Mouse (Mus musculus) heart, postnatal 10 days (tissue): Measurements from ENCODE around the gene Zfp800. TPM values are rescaled to one million over a fixed set of nuclear protein-coding genes. Genes with fewer than 3 reads are reported as not detected.

Source experiments
- DNase-seq, 2 experiments: peaks; one replicate each; pipeline ENCODE4 v3.0.0; 2021
- intact Hi-C: fragments of 180-260 bp; cut with DNase I; formaldehyde crosslinking; loops from one replicate; pipeline ENCODE4 v1.15.1; 2025
- total RNA-seq, 2 experiments: library from RNA; stranded (reverse); gene quantifications; 2 replicates each; pipeline ENCODE4 v1.2.3; 2021

Gene Zfp800
- total RNA-seq, 2 experiments from 2014 or later, result 12.2 TPM

GRCm38 (mm10) chr6:28232618-28233361 lies 165.0 kb downstream of the Zfp800 start:
- no peak for DNase-seq
- intact Hi-C loops, result no loop called here

DNA sequence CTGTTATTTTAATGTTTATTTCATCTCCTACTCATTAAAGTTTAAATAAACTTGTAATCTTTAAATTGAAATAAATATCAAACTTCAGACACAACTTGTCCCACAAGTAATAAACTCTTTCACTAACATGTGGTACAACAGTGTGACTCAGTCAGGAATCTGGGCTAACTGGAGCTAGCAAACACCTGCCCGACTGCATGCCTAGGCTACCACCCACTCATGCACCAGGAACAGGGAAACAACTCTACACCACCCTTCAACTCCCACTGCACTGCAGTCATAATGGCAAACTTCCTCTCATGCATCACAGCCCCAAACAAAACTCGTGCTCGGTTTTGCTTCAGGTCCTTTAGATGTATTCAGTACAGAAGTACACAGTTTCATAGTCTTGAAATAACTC lies 169.7 kb downstream of the Zfp800 start:
- intact Hi-C loops, result no loop called here
- no peak for DNase-seq

GRCm38 (mm10) chr6:28221017-28221416 lies 176.8 kb downstream of the Zfp800 start:
- DNase-seq, result no peak
- intact Hi-C loops, result no loop called here

DNA sequence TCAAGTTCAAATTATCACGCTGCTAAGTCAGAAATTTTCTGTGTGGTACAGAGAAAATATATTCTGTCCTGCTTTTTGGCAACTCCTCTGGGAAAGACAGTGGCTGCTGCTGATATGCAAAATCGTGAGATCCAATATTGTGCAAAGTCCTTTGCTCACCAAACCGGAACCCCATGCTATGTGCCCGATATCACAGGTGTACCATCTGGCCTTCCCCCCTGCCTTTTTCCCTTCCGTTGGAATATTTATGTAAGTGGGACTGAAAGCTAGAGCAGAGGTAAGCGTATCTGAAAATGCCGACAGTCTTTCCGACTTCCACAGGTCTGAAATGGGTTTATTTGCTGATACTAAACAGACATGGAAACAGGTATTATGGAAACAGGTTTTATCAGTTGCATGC lies 179.4 kb downstream of the Zfp800 start:
- intact Hi-C loops, result loop anchor here (5.0 kb wide), 1 partner anchor 561 kb away; no protein-coding TSS in a partner anchor
- DNase-seq, result no peak

GRCm38 (mm10) chr6:28215268-28215954 lies 182.4 kb downstream of the Zfp800 start:
- intact Hi-C loops, result loop anchor here (5.0 kb wide), 1 partner anchor 558 kb away; no protein-coding TSS in a partner anchor

GRCm38 (mm10) chr6:28214658-28215267 lies 183.0 kb downstream of the Zfp800 start:
- intact Hi-C loops, result loop anchor here (5.0 kb wide), 1 partner anchor 557 kb away; no protein-coding TSS in a partner anchor

More at GRCm38 (mm10) chr6:28215268-28215954, 182.4 kb downstream of the Zfp800 start:
- peak; percentile 67 to 72 for DNase-seq

GRCm38 (mm10) chr6:28203454-28203853 lies 194.4 kb downstream of the Zfp800 start:
- intact Hi-C loops, result no loop called here
- no peak for DNase-seq

More at GRCm38 (mm10) chr6:28214658-28215267, 183.0 kb downstream of the Zfp800 start:
- DNase-seq, result no peak

DNA sequence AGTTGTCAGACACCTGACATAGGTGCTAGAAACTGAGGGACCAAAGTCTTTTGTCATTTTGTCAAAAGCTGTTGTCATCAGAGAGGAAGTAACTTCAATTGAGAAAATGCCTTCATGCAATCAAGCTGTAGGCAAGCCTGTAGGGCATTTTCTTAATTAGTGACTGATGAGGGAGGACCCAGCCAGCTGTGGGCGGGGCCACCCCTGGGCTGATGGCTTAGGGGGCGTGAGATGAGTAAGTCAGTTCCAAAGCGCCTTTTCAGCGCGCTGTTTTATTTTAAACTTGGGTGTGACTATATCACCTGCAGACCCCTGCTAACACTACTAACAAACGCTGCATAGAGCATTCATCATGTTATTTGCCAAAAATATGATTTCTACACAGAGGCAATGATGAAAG lies 195.0 kb downstream of the Zfp800 start:
- no peak for DNase-seq
- intact Hi-C loops, result no loop called here

DNA sequence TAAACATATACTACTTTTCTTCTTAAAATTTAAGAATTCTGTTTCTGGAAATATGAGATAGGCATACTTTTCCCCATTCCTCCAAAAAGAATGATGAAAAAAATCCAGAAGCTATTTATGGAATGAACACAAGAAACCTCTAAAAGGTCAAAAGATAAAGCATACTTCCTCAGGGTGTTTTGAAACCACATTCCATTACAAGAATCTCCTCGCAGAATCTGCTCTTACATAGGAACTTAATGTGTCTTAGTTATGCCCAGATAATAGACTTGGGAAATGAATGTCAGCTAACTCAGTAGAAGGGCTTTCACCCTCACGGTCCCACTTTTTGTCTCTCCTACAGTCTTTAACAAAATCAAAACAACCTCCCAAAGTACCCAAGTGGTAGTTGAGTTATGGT lies 203.9 kb downstream of the Zfp800 start:
- no peak for DNase-seq
- intact Hi-C loops, result no loop called here

DNA sequence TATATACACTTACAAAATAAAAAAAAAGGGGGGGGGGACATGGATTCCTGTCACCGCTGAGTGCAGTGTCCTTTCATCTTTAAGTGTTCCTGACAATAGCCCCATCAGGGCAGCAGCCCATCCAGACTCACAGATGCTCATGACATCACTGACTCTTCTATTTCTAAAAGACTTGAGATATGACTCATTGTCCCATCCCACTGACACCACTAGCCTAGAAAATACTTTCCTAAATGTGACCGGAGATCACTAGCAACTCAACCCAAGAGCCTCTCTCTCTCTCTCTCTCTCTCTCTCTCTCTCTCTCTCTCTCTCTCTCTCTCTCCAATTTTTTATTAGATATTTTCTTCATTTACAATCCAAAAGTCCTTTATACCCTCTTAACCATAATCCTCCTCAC lies 205.9 kb downstream of the Zfp800 start:
- intact Hi-C loops, result no loop called here
- no peak for DNase-seq

Other genes starting within 250 kb of the Zfp800 start
- 100 to 1,000 TPM; 205 TPM for gene Arf5, start 25.6 kb upstream of the Zfp800 start, total RNA-seq
- not detected for gene Fscn3, start 29.8 kb upstream of the Zfp800 start, total RNA-seq
- gene Gcc1, start 30.4 kb upstream of the Zfp800 start, total RNA-seq, result 10 to 100 TPM; 10.8 to 11.6 TPM
- gene Pax4, start 51.3 kb upstream of the Zfp800 start, total RNA-seq, result not detected
- gene Snd1, start 77.1 kb upstream of the Zfp800 start, total RNA-seq, result 100 to 1,000 TPM in 1 of 2 experiments, 10 to 100 TPM in 1; 91.2 to 105 TPM